Mouse (Mus musculus) frontal cortex, postnatal 14 days (tissue): Measurements from ENCODE around the gene Unc119b.
"Not testable (repeated sequence)": the region's sequence is repeated elsewhere in the genome, so short reads cannot be mapped to it uniquely, and the experiment has no call there.

Experiments
- DNase-seq, 2 experiments: peaks; one replicate each; pipeline ENCODE4 v3.0.0; 2022; ENCODE audit warnings: low spot score in 2 of 2

The Unc119b gene

DNA sequence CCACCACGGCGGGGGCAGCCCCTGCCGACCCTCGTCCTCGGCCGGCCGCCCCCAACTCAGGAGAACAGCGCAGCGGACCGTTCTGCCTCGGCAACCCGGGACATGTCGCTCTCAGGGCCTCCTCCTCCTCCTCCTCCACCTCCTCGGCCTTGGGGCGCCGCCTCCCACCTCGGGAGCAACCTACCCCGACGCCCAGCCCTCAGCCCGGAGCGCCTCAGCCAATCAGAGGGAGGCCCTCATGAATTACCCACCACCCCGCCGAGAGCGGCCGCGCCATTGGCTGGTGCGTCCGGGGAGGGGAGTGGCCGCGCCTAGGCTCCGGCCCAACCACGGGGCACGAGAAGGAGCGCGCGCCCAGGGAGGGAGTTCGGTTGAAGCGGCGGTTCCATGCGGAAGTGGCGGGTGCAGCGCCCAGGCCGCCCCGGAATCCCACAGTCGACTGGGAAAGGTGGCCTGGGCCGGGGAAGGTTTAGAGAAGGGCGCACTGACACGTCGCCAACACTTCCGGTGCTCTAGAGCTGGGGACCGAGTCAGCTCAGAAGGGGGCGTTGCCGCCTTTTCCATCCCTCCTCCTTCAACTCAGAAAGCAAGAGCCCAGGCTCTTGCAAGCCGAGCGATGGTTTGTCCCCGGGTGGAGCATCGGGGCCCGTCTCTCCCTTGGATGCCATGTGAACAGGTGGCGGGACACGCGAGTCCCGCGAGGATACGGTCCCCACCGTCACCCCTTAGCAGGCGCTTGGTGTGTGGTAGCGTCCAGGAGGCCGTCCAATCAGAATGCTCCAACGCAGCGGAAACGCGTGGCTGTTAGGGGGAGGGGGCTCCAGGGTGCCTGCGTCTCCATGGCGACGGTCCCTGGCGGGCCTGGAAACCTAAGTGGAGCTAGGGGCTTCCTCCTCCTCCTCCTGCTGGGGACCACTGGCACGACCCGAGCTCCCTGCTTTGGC, 23.5 kb upstream of the Unc119b start, which contains the start of gene Mlec:
Mlec (minus strand) TSS at position 140 of the 944 bp plus-strand sequence.
- DNase-seq, result peak; percentile 98

DNA sequence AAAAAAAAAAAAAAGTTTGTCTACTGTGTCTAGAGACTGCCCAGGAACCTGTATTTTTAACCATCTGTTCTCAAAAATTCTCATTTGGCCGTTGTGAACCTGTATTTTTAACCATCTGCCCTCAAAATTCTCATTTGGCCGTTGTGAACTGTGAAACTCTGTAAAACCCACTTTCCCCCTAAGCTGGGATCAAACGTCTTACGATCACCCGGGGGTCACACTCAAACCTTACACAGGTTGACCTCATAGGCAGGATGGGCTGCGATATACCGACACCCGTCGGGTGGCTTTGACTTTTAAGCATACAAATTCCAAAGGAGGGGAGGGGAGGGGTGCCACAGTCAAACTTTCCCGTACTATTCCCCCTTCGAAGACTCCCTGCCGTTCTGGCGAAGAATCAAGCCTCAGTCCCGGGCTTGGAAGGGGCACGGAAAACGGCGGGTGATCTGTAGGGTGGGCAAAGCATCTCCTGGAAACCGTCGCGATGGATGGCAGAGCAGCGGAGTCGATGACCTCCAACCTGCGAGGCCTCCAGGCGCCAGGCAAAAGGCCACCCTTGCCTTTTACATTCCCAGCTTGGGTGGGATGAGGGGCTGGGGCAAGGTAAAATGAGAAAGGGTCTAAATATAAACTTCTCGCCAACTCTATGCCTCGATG, 22.3 kb upstream of the Unc119b start:
- no peak for DNase-seq

DNA sequence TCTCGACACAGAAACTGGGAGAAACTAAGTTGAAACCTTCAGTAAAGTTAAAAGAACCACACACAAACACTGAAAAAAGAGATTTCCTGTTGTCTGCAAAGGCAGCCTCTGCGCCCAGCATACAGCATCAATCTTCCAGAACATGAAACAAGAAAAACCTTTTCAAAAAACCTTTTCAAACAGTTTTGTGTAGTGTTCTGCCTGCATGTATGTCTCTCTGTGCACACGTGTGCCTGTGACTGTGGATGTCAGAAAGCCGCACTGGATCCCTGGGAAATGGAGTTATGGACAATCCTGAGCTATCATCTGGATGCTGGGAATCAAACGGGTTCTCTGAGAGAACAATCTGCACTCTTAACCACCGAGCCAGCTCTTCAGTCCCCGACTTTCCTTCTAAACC, 21.6 kb upstream of the Unc119b start:
- DNase-seq, result no peak

DNA sequence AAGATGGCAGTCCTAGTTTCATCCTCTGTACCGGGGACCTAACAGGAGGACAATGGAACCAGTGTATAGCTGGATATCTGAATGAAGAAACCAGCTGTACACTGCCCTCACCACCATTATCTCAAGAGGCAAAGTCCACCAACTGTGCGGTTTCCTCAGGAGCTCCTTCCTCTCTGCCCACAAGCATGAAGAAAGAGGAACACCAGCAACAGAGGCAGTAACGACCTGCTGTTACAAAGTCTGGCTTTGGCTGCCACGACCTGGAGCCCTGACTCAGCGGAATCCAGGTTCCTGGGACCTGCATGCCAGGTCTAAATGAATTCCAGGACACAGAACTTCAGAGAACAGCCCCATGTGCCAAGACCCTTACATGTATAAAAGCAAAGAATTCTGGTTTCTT, 21.1 kb upstream of the Unc119b start:
- DNase-seq, result no peak

DNA sequence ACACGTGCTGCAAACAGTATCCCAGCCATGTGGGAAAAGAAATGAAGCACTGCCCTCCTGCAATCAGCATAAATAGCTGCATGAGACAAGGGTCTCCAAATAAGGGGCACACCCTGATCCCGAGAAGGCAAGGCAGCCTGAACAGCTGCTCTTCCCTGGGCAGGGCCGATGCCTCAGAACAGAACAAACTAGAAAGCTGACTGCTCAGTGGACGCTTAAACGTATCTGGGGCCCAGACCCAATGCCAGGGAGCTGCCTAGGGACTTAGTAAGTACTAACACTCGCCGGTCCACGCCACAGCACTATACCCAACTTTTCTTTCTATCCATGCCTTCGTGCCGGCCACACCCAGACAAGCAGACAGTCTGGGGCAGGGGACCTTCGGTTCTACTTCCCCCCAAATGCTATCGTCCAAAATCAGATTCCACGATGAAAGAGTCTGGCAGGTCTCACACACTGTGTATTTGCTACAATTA, 20.4 kb upstream of the Unc119b start:
- no peak for DNase-seq

DNA sequence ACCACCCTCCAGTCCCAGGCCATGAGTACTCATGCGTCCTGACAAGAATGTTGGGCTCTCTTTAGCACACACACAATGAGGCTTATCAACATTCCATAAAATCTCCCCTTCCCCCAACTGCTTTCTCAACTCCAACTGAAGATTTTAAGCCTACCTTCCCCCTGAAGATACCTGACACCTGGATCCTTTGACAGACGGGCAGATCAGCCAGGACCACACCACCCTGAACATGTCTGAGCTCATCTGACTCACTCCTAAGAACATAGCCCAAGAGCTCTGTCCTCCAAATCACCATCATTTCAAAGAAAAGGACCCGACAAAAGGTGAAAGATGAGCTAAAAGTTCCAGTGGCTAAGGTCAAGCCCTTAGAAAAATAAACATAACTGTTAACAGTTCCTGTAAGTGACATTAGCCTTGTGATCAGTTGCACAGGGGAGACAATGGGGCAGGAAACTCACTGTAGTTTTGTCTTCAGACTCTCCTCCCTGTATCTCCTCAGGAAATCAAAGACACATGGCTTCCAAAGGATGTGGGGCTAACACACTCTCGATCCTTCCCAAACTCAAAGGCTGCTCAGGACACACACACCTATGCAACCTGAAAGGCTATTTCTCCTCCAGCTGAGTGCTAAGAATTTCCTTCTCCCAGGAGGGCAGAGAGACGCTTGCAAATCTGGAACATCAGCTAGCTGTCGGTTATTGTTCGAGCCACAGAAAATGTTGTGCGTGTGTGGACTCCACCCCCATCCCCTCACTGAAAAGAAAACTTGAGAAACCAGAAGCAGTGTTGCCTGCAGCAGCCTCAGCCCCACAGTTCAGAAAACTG, 17.6 kb upstream of the Unc119b start:
- no peak for DNase-seq

DNA sequence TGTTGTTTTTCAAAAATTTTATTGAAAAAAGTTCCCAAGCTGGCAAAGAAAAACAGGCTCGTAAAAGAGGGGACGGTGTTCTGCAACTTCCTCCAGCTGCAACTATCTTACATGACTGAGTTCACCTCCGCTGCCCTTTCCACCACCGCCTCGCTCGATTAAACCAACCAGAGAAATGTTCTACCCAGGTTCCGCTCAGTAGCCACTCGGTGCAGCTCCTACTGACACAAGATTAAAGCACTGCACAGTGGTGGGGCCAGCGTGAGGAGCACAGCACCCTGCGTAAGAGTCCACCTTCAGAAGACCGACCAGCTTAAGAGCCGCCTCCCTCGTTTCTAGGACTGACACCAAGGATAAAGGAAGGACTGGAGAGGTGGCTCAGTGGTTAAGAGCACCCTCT, 16.7 kb upstream of the Unc119b start:
- no peak for DNase-seq

DNA sequence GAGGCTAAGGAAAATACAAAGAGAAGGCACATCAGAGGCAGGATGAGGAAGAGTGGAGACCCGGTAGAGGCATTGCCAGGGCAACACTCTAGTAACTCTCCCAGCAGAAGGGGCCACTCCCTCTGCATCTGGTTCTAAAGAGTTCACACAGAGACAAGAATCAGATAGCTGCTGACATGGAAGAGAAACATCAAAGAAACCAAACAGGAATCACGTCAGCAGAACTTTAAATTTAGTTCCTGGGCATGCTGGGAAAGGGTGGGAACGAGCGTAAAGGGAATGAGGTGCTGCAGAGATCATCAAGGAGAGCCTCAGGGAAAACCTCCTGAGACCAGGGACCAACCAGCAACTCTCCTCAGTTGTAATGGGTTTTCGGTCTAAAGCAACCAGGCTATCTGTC, 16.2 kb upstream of the Unc119b start:
- no peak for DNase-seq

DNA sequence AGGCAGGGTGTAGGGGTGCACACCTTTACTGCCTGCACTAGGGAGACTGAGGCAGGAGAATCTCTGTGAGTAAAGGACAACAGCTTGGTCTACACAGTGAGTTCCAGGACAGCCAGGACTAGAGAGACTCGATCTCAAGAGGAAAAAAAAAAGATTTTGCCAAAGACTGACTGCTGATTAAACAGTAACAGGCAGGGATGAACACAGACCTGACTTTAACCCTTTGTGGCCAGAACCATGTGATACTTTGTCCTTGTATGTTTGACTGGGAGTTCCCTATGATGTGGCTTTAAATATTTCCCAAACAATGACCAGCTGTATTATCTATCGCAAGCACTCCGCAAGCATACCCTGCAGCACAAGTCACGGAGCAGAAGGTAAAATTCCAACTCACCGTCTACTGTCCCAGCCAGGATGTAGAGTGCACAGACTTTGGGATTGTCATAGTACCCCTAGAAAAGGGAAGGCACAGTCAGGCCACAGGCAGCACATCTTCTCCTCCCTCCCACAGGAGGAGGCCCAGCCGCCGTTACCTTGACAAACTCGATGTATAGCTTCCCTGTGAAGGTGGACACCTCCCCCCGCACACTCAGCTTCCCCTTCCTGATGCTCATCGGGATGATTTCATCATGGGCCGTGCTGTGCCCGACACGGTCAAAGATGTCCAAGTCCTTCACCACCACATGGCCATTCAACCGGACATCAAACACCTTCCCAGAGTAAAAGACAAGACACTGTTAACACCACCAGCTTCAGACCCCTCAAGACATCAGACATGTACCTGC, 15.1 kb upstream of the Unc119b start:
- DNase-seq, result no peak

DNA sequence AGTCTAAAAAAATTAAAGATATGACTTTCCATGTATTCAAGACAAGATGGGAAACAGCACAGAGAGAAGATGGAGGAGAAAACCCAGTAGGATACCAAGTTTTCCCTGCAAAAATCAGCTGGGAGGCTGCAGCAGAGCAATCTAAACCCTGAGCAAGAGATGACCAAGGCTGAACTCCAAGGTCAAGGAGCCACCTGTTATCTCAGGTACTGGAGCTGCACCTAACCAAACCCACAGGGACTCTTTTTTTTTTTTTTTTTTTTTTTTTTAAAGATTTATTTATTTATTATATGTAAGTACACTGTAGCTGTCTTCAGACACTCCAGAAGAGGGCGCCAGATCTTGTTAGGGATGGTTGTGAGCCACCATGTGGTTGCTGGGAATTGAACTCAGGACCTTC, 14.1 kb upstream of the Unc119b start:
- not testable (repeated sequence) for DNase-seq

DNA sequence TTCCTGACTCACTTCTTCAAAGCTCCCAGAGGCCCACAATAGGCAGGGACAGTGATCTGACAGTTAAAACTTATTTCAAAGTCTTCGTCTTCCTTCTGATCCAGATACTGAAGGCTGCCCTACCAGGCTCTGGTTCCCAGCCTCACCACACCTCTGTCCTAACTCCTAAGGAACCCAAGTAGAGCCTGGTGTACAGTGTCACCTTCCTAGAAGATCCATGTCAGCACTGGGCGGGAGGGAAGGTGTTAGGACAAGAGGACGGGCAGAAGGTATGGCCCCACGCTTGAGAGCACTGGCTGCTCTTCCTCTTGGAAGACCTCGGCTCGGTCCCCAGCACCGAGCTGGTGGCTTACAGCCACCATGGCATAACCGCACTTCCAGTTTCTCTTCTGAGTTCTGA, 13.6 kb upstream of the Unc119b start:
- no peak for DNase-seq

DNA sequence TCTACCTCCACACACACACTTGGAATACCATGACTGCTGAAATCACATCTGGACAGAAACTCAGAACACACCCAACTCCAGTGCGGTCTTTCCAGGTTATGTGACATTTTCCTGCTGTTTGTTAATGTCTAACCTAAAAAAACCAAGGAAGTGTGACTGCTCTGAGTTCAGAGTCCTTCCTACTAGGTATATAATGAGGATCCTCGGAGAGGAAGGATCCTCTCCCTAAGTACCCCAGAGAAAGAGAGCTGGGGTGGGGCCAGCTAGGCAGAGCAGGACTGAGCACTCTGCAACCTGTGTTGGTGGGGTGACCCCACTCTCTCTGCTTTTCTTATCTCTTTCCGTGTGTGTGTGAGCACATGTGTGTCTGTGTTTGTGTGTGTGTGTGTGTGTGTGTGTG, 12.6 kb upstream of the Unc119b start:
- no peak for DNase-seq

DNA sequence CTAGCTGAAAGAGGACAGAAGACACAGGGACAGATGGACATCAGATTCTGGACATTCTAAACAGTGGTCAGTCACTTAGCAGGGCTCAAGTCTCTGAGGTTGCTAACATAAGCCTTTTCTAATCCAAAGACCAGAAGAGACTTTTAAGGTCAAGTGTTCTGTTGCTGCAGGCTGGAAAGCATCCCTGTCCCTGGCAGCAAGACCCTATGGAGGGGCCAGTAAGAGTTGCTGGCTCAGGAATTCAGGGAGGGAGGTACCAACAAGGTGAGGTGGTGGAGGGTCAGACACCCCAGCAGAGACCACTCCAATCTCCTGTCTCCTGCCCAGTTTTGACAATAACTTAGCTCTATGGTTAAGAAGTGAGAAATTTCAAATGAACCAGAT, 12.0 kb upstream of the Unc119b start:
- DNase-seq, result no peak

DNA sequence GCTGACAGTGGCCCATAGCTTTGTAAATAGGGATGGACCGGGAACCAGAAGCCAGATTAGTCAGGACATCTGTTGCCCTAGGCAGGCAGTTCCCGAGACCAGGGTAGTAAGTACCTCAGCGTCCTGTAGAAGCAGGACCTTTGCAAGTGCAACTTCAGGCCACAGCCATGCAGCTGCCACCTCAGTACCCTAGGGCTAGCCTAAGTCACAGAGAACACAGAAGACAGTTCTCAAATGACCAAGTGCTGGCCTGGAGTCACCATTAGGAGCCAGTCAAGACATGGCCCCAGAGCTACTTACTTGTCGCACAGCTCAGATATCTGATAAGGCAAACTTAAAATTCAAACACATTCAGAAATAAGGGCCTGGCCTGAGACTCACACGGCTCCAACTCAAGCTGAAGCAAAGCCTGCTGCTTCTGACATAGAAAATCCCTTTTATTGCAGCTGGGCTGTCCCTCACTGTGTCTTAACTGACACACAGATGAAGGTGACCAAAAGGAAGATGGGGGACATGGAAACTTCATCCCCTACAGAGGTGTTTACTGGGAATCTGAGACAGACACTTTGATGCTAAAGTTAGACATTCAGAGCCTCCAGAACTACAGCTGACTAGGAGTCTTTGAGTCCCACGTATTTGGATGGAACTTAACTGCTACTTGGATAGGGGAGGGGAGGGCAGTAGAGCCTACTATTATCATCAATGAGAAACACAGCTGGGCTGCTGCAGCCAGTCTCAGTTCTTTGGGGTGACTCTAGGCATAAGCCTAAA, 11.4 kb upstream of the Unc119b start:
- no peak for DNase-seq

DNA sequence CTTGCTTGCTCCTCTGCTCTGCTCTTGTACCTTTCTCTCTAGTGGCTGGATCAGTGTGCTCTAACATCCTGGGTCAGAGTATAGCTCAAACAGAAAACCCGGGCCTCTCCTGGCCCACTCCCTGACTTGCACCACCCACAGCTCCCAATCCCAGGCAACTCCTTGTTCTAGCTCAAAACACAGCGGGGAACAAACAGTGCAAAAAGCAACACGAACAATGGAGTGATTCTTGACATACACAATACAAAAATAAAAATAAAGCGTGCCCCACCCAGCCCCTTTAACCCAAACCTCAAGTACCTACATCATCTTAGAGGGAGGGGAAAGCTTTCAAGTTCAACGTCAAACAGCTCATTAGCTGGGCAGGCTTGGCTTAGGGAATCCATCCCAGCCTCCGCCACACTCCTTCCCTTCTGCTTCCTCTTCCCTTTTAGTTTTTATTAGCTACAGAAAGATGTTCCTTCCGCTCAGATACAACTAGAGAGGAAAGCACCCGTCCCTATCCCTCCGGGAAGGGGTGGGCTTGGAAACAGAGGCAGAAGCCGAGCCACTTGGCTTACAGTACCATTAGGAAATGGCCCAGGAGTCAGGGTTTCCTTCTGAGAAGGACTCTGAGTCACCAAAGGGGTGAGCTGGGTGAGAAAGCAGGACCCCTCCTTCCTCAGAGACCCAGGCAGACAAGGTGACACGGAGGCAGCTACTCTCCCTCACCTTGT, 10.6 kb upstream of the Unc119b start:
- no peak for DNase-seq

DNA sequence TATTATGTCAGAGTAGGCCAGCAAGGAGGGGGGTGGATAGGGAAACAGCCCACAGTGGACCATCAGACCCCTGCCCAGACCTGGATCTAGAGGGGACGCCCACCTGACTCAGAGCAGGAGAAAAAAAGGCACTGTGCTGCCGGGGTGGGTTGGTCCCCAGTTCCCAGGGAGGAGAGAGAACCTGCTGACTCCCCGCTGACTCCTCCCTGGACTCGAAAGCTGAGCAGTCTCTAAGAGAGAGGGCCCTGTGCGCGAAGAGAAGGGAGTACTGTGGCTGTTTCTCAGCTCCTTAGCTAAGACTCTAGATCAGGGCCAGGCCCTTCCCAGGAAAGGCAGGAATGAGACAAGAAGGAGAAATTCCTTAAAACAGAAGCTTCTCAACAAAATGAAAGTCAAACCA, 9.7 kb upstream of the Unc119b start:
- no peak for DNase-seq

DNA sequence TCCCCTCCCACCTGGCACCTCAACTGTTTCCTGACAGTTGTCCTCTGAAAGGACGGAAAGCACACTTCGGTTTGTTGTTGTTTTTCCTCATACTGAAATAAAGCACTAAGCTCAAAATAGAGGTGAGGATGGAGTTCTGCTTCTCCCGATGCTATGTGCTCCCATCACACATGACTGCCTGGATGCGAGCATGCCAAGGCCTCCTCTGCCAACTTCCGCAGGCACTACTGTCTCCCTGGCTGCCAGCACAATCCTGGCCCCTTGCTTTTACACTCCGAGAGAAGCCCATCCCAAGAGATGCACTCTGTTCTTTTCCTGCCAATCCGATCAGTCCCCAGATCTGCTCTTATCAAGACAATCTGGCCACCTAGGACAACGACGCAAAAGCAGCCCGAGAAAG, 8.8 kb upstream of the Unc119b start:
- no peak for DNase-seq

DNA sequence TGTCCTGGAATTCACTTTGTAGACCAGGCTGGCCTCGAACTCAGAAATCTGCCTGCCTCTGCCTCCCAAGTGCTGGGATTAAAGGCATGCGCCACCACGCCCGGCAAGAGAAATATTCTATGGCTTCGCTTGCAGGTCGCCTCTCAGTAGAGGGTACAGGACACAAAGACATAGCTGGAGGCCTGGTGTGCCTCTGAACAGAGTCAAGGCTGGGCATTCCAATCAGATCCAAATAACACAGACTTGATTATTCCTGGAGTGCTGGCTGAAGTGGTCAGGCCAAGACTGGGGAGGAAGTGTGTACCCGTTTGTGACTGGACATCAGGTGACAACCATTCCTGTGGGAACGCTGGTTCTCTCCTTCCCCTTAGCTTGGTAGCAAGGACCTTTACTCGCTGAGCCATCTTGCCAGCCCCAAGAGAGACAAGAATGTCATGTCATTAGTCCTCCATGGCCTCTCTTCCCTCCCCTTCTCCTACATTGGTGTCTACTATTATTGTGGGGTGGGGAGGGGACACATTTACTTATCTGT, 7.5 kb upstream of the Unc119b start:
- DNase-seq, result no peak

DNA sequence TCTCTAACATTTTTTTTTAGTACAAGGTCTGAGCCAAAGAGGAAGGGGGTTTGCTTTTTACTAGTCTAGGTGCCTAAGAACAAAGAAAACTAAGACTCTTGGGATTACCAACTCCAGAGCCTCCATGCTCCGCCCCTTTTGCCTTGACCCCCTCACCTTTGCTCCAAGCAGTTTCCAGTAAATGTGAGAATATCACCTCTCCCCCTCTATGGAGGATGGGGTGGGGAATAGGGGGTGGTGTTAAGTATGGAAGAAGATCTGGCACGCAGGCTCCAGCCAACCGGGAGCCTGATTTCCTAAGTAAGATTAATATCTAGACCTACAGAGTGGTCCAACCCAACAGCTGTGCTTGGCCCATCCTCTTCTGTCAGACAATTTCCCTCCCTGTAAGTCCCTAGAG, 6.0 kb upstream of the Unc119b start:
- DNase-seq, result no peak

DNA sequence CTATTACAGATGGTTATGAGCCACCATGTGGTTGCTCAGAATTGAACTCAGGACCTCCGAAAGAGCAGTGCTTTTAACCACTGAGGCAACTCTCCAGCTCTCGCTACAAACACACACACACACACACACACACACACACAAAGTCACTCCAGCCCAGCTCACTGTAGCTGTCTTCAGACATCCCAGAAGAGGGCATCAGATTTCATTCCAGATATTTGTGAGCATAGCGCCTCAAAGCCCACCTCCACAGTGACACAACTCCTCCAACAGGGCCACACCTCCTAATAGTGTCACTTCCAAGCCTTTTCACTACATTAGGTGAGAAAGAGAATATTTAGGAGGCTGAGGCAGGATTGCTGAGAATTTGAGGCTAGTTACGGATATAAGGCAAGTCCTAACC, 4.3 kb upstream of the Unc119b start:
- no peak for DNase-seq
